Mouse (Mus musculus): Measurements from ENCODE around the gene Gna11. TPM values are rescaled to one million over a fixed set of nuclear protein-coding genes. Genes with fewer than 3 reads are reported as not detected.

Gna11 gene
- polyA plus RNA-seq, 1 experiment from 2014 or later: 97.6 TPM

DNA sequence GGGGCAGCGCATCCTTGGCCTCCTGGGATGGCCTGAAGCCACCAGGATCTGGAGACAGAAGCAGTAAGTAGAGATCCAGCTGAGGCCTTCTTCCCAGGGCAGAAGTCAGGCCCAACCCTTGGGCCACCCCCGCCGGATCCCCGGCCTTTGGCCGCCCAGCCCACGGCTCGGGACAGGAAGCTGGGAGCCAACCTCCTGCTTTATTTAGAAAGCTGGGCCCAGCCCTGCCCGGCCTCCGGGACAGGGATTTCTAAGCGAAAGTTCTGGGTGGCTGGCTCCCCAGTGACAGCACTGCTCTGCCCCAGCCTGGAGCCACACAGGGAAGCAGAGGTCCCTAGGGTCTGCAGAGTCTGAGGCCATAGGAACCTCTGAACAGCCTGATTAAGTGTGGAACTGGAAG lies 3.2 kb downstream of the Gna11 start:
- no peak for DNase-seq (ENCODE audit: low spot score)
- ATAC-seq: no peak
- H3K9ac ChIP-seq (ENCODE audit: low read length): no peak overlapping the region
- 83% methylated on average over 10 of the region's 10 CpGs for WGBS
- no peaks in the 10 kb centered on the region for H3K27me3 ChIP-seq (replicated peaks; ENCODE audit: control insufficient read depth, insufficient read depth, low read length)
- H3K9me3 ChIP-seq (replicated peaks; ENCODE audit: control insufficient read depth, low read length): no peaks in the 10 kb centered on the region
- peaks cover 12% of the 10 kb centered on the region for H3K4me1 ChIP-seq (ENCODE audit: control insufficient read depth, insufficient read depth, low read length)
- H3K27ac ChIP-seq (ENCODE audit: low read depth, low read length): no peak overlapping the region
- H3K36me3 ChIP-seq (ENCODE audit: control insufficient read depth, insufficient read depth, low read length): peaks cover 12% of the 10 kb centered on the region; the same call in 1 of the 2 replicates
- no peak overlapping the region for H3K4me3 ChIP-seq (ENCODE audit: low read depth, low read length)
- H3K4me2 ChIP-seq (ENCODE audit: low read length): no peak overlapping the region

DNA sequence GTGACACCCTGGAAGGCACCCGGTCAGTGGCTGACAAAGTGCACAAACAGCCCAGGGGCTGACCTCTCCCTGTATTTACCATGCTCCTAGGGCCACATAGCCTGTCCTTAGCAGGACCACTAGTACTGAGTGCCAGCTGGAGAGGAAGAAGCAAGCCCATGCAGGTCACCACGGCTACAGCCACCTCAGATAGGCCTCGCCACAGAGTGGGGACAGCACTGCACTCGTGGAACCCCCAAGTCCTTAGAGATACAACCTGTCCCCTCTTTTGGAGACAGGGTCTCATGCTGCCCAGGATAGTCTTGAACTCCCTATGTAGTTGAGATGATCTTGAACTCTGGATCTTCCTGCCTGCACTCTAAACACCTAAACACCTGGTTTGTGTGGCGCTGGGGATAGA lies 3.6 kb downstream of the Gna11 start:
- Histone ChIP-seq H3K27me3 (replicated peaks; ENCODE audit: control insufficient read depth, insufficient read depth, low read length) (no peaks in the 10 kb centered on the region), H3K9me3 (replicated peaks; ENCODE audit: control insufficient read depth, low read length) (no peaks in the 10 kb centered on the region), H3K4me3 (ENCODE audit: low read depth, low read length) (no peak overlapping the region), H3K9ac (ENCODE audit: low read length) (no peak overlapping the region; the same call in 1 of the 2 replicates), H3K36me3 (ENCODE audit: control insufficient read depth, insufficient read depth, low read length) (peaks cover 12% of the 10 kb centered on the region; the same call in 1 of the 2 replicates), H3K27ac (ENCODE audit: low read depth, low read length) (no peak overlapping the region), H3K4me1 (ENCODE audit: control insufficient read depth, insufficient read depth, low read length) (peaks cover 12% of the 10 kb centered on the region), H3K4me2 (ENCODE audit: low read length) (no peak overlapping the region)
- DNase-seq (ENCODE audit: low spot score): no peak
- no peak for ATAC-seq
- WGBS: 89% methylated on average over 5 of the region's 5 CpGs

GRCm38 (mm10) chr10:81538321-81539048 lies 6.5 kb downstream of the Gna11 start:
- H3K27ac ChIP-seq (ENCODE audit: low read depth, low read length): no peak overlapping the region

GRCm38 (mm10) chr10:81537429-81537828 lies 7.6 kb downstream of the Gna11 start:
- no peaks in the 10 kb centered on the region for H3K4me1 ChIP-seq (ENCODE audit: control insufficient read depth, insufficient read depth, low read length)
- WGBS: 89% methylated on average over 2 of the region's 2 CpGs

More at GRCm38 (mm10) chr10:81538321-81539048, 6.5 kb downstream of the Gna11 start:
- H3K4me1 ChIP-seq (ENCODE audit: control insufficient read depth, insufficient read depth, low read length): peaks cover 6% of the 10 kb centered on the region
- no peak overlapping the region for H3K9ac ChIP-seq (ENCODE audit: low read length)
- no peaks in the 10 kb centered on the region for H3K27me3 ChIP-seq (replicated peaks; ENCODE audit: control insufficient read depth, insufficient read depth, low read length)
- no peaks in the 10 kb centered on the region for H3K9me3 ChIP-seq (replicated peaks; ENCODE audit: control insufficient read depth, low read length)
- H3K36me3 ChIP-seq (ENCODE audit: control insufficient read depth, insufficient read depth, low read length): peaks cover 21% of the 10 kb centered on the region
- DNase-seq (ENCODE audit: low spot score) (no peak), ATAC-seq (no peak)
- WGBS: 85% methylated on average over 3 of the region's 3 CpGs
- H3K4me3 ChIP-seq (ENCODE audit: low read depth, low read length): no peak overlapping the region
- H3K4me2 ChIP-seq (ENCODE audit: low read length): no peak overlapping the region

GRCm38 (mm10) chr10:81536734-81537133 lies 8.3 kb downstream of the Gna11 start:
- Histone ChIP-seq H3K9me3 (replicated peaks; ENCODE audit: control insufficient read depth, low read length) (no peaks in the 10 kb centered on the region), H3K27me3 (replicated peaks; ENCODE audit: control insufficient read depth, insufficient read depth, low read length) (no peaks in the 10 kb centered on the region), H3K9ac (ENCODE audit: low read length) (no peak overlapping the region), H3K4me1 (ENCODE audit: control insufficient read depth, insufficient read depth, low read length) (no peaks in the 10 kb centered on the region), H3K4me2 (ENCODE audit: low read length) (no peak overlapping the region), H3K4me3 (ENCODE audit: low read depth, low read length) (no peak overlapping the region), H3K36me3 (ENCODE audit: control insufficient read depth, insufficient read depth, low read length) (peaks cover 34% of the 10 kb centered on the region), H3K27ac (ENCODE audit: low read depth, low read length) (no peak overlapping the region)
- 80% methylated on average over 6 of the region's 6 CpGs for WGBS
- DNase-seq (ENCODE audit: low spot score) (no peak), ATAC-seq (no peak)

More at GRCm38 (mm10) chr10:81537429-81537828, 7.6 kb downstream of the Gna11 start:
- Histone ChIP-seq H3K27me3 (replicated peaks; ENCODE audit: control insufficient read depth, insufficient read depth, low read length) (no peaks in the 10 kb centered on the region), H3K9me3 (replicated peaks; ENCODE audit: control insufficient read depth, low read length) (no peaks in the 10 kb centered on the region), H3K36me3 (ENCODE audit: control insufficient read depth, insufficient read depth, low read length) (peaks cover 29% of the 10 kb centered on the region), H3K4me2 (ENCODE audit: low read length) (no peak overlapping the region), H3K4me3 (ENCODE audit: low read depth, low read length) (no peak overlapping the region), H3K9ac (ENCODE audit: low read length) (no peak overlapping the region), H3K27ac (ENCODE audit: low read depth, low read length) (no peak overlapping the region)
- no peak for ATAC-seq
- DNase-seq (ENCODE audit: low spot score): no peak

GRCm38 (mm10) chr10:81534826-81535225 lies 10.2 kb downstream of the Gna11 start:
- Histone ChIP-seq H3K9me3 (replicated peaks; ENCODE audit: control insufficient read depth, low read length) (no peaks in the 10 kb centered on the region), H3K27ac (ENCODE audit: low read depth, low read length) (no peak overlapping the region), H3K4me2 (ENCODE audit: low read length) (no peak overlapping the region), H3K4me3 (ENCODE audit: low read depth, low read length) (no peak overlapping the region), H3K27me3 (replicated peaks; ENCODE audit: control insufficient read depth, insufficient read depth, low read length) (no peaks in the 10 kb centered on the region), H3K9ac (ENCODE audit: low read length) (no peak overlapping the region), H3K4me1 (ENCODE audit: control insufficient read depth, insufficient read depth, low read length) (no peaks in the 10 kb centered on the region), H3K36me3 (ENCODE audit: control insufficient read depth, insufficient read depth, low read length) (peaks cover 52% of the 10 kb centered on the region)
- ATAC-seq (no peak), DNase-seq (ENCODE audit: low spot score) (no peak)
- 67% methylated on average over 16 of the region's 16 CpGs for WGBS

- Histone ChIP-seq H3K27me3 (replicated peaks; ENCODE audit: control insufficient read depth, insufficient read depth, low read length) (no peaks in the 10 kb centered on the region), H3K9me3 (replicated peaks; ENCODE audit: control insufficient read depth, low read length) (no peaks in the 10 kb centered on the region), H3K36me3 (ENCODE audit: control insufficient read depth, insufficient read depth, low read length) (peaks cover 29% of the 10 kb centered on the region), H3K4me2 (ENCODE audit: low read length) (no peak overlapping the region), H3K4me1 (ENCODE audit: control insufficient read depth, insufficient read depth, low read length) (no peaks in the 10 kb centered on the region), H3K4me3 (ENCODE audit: low read depth, low read length) (no peak overlapping the region), H3K27ac (ENCODE audit: low read depth, low read length) (no peak overlapping the region), H3K9ac (ENCODE audit: low read length) (no peak overlapping the region)
- peak; percentile 55 for DNase-seq (ENCODE audit: low spot score)
- ATAC-seq: peak; percentile 58; the same call in 1 of the 2 replicates
- WGBS: 14% methylated on average over 14 of the region's 14 CpGs
Measured at GRCm38 (mm10) chr10:81526779-81527178, 18.2 kb downstream of the Gna11 start.

- no peak overlapping the region for H3K4me3 ChIP-seq (ENCODE audit: low read depth, low read length)
- no peaks in the 10 kb centered on the region for H3K4me1 ChIP-seq (ENCODE audit: control insufficient read depth, insufficient read depth, low read length)
- no peak overlapping the region for H3K4me2 ChIP-seq (ENCODE audit: low read length)
- H3K27ac ChIP-seq (ENCODE audit: low read depth, low read length): no peak overlapping the region
- WGBS: 72% methylated on average over 12 of the region's 13 CpGs
- peaks cover 13% of the 10 kb centered on the region for H3K36me3 ChIP-seq (ENCODE audit: control insufficient read depth, insufficient read depth, low read length)
- H3K9me3 ChIP-seq (replicated peaks; ENCODE audit: control insufficient read depth, low read length): no peaks in the 10 kb centered on the region
- no peak for ATAC-seq
- DNase-seq (ENCODE audit: low spot score): no peak
- no peaks in the 10 kb centered on the region for H3K27me3 ChIP-seq (replicated peaks; ENCODE audit: control insufficient read depth, insufficient read depth, low read length)
- H3K9ac ChIP-seq (ENCODE audit: low read length): no peak overlapping the region
Measured at GRCm38 (mm10) chr10:81525017-81525694, 19.8 kb downstream of the Gna11 start.

DNA sequence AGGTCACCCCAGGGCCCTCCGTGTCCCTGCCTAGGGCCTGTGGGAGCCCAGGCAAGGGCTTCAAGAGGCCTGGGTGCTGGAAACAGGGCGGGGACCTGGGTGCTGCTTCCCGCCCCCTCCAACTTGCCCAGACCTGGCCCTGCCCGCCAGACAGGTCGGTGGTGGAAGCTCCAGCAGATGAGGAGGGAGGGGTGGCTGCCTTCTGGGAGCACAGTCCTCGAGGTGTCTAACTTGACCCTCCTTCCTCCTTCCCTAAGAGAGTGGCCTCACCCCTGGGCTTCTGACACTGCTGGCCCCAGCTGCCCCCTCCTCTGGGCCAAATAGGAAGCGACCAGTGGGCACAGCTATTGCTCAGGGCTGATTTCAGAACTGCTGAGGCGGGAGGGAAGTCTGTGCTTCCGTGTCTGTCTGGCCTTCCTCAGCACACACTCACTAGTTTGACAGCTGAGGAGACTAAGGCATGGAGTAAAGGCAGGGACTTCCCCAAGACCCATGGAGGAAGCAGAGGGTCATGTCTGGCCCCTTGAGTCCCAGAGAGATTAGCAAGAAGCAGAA lies 20.9 kb downstream of the Gna11 start, which contains the start of gene Gna15:
Gna15 (minus strand) TSS at position 175 of the 555 bp plus-strand sequence.
- ATAC-seq: no peak
- WGBS: 27% methylated on average over 9 of the region's 9 CpGs
- DNase-seq (ENCODE audit: low spot score): no peak
- no peak within 1 kb of the TSS for H3K4me2 ChIP-seq (ENCODE audit: low read length)
- H3K27me3 ChIP-seq (replicated peaks; ENCODE audit: control insufficient read depth, insufficient read depth, low read length): no peaks in the 10 kb centered on the region
- H3K9ac ChIP-seq (ENCODE audit: low read length): no peak within 1 kb of the TSS
- H3K27ac ChIP-seq (ENCODE audit: low read depth, low read length): no peak within 1 kb of the TSS
- H3K9me3 ChIP-seq (replicated peaks; ENCODE audit: control insufficient read depth, low read length): no peaks in the 10 kb centered on the region
- H3K4me3 ChIP-seq (ENCODE audit: low read depth, low read length): no peak within 1 kb of the TSS
- no peaks in the 10 kb centered on the region for H3K4me1 ChIP-seq (ENCODE audit: control insufficient read depth, insufficient read depth, low read length)
- peaks cover 3% of the 10 kb centered on the region for H3K36me3 ChIP-seq (ENCODE audit: control insufficient read depth, insufficient read depth, low read length)

Data from forebrain, embryonic 14.5 days (tissue).